Mouse (Mus musculus) MEL (cell line): ENCODE data around the gene Atoh8.

Experiments
- CTCF ChIP-seq, 3 experiments: IDR thresholded peaks in 2 of 3; conservative IDR thresholded peaks in 1 of 3; 2 replicates each; pipeline ENCODE4 v1.5.1; 2011 to 2012; ENCODE audit warnings: low read length in 3 of 3, low read depth in 2 of 3, mild to moderate bottlenecking in 2 of 3, improper control_type of control experiment in 1 of 3, inconsistent platforms in 1 of 3, mixed read lengths in 1 of 3, moderate library complexity in 1 of 3; ENCODE audit not compliant: control insufficient read depth in 1 of 3, insufficient read depth in 1 of 3, poor library complexity in 1 of 3, severe bottlenecking in 1 of 3
- E2F4 ChIP-seq: IDR thresholded peaks from 2 replicates; pipeline ENCODE4 v1.6.1; 2011; ENCODE audit warnings: low read depth, low read length, improper control_type of control experiment, borderline replicate concordance
- TCF12 ChIP-seq: IDR thresholded peaks from 2 replicates; pipeline ENCODE4 v1.6.1; 2014; ENCODE audit warnings: low read depth, mild to moderate bottlenecking, inconsistent platforms, low read length, improper control_type of control experiment, moderate library complexity
- UBTF ChIP-seq: IDR thresholded peaks from 2 replicates; pipeline ENCODE4 v1.6.1; 2012; ENCODE audit warnings: low read depth, mild to moderate bottlenecking, inconsistent platforms, low read length, improper control_type of control experiment, moderate library complexity, borderline replicate concordance; ENCODE audit not compliant: insufficient read depth

GRCm38 (mm10) chr6:72177417-72177816 is 58.0 kb downstream of the Atoh8 start:
- TF ChIP-seq CTCF (IDR thresholded peaks at IDR 0.05 in 2 of 3, conservative IDR thresholded peaks at IDR 0.05 in 1 of 3; ENCODE audit: control insufficient read depth in 1 of 3, insufficient read depth in 1 of 3, low read depth in 2 of 3, low read length in 3 of 3, poor library complexity in 1 of 3, severe bottlenecking in 1 of 3) (no peak), E2F4 (no peak), UBTF (no peak), TCF12 (no peak)
